Mouse (Mus musculus) thymus, adult 2 months (tissue): ENCODE data around the gene Mapk8ip1.

Source experiments
- CTCF ChIP-seq: fragments of 200-500 bp; IDR thresholded peaks from 2 replicates; pipeline ENCODE4 v1.5.1; 2012; ENCODE audit warnings: mild to moderate bottlenecking, control low read depth, low read length, moderate library complexity, borderline replicate concordance; ENCODE audit not compliant: control insufficient read depth, poor library complexity, insufficient read depth; ENCODE audit errors: extremely low read depth
- POLR2A ChIP-seq: fragments of 200-500 bp; IDR thresholded peaks from 2 replicates; pipeline ENCODE4 v1.6.1; 2012; ENCODE audit warnings: mild to moderate bottlenecking, low read length, control low read depth, moderate library complexity; ENCODE audit not compliant: control insufficient read depth, poor library complexity, insufficient read depth; ENCODE audit errors: extremely low read depth

DNA sequence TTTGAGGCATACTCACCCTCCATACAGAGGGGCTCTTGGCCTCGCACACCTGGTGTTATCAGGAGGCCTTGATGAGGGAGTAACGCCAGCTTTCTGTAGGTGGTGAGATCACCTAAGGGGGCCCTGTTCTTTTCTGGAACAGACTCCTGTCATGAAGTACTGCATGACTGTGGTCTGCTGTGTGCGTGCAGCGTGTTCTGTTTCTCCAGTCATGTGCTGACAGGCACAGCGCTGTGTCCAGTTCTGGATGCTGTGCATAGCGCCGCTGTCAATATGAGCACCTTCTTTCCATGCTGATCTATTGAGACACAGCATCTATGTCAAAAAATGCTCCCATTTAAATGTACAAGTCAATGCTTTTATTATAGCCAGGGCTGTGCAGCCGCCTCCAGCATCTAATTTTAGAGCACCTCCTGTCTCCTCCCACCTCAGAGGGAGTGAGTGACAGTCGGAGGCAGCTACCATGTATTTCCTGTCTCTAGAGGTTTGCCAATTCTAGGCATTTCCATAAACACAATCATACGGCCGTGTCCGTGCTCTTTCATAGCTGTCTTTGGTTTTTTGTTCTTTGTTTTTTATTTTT lies 41.4 kb upstream of the Mapk8ip1 start:
- TF ChIP-seq POLR2A (no peak), CTCF (no peak)
